Mouse (Mus musculus): ENCODE results near the gene Mgrn1. TPM values are rescaled to one million over a fixed set of nuclear protein-coding genes. Genes with fewer than 3 reads are reported as not detected.

The Mgrn1 gene
- total and polyA plus RNA-seq, 3 experiments, result 8.4 to 25.0 TPM; not detected in 1

GRCm38 (mm10) chr16:4907972-4908371, 21.9 kb downstream of the Mgrn1 start:
- no peak overlapping the region for H3K9ac ChIP-seq (ENCODE audit: control insufficient read depth, low read depth, low read length, poor library complexity, severe bottlenecking)

GRCm38 (mm10) chr16:4909745-4910144, 23.7 kb downstream of the Mgrn1 start:
- DNase-seq (ENCODE audit: low read depth, low spot score), result peak; percentile 63
- no peaks in the 10 kb centered on the region for H3K27me3 ChIP-seq (ENCODE audit: control insufficient read depth in 1 of 2, insufficient read depth in 2 of 2, low read length in 2 of 2)
- no peaks in the 10 kb centered on the region for H3K9me3 ChIP-seq (replicated peaks; ENCODE audit: insufficient read depth, low read length)
- H3K36me3 ChIP-seq (ENCODE audit: control insufficient read depth in 1 of 2, insufficient read depth in 2 of 2, low read length in 2 of 2), result no peaks in the 10 kb centered on the region; a peak in 1 of 4 replicates
- H3K79me2 ChIP-seq (ENCODE audit: control insufficient read depth, insufficient read depth, low read length, poor library complexity), result no peaks in the 10 kb centered on the region
- H3K4me1 ChIP-seq (ENCODE audit: control insufficient read depth in 1 of 2, insufficient read depth in 2 of 2, low read length in 2 of 2), result no peaks in the 10 kb centered on the region
- H3K4me3 ChIP-seq (ENCODE audit: control insufficient read depth in 1 of 2, insufficient read depth in 1 of 2, low read depth in 2 of 2, low read length in 2 of 2), result no peak overlapping the region
- TF ChIP-seq MAFK (IDR thresholded peaks at IDR 0.05; ENCODE audit: borderline replicate concordance, low read depth, low read length) (no peak), HCFC1 (IDR thresholded peaks at IDR 0.05; ENCODE audit: low read depth, low read length) (no peak), CTCF (IDR thresholded peaks at IDR 0.05 in 2 of 3, conservative IDR thresholded peaks at IDR 0.05 in 1 of 3; ENCODE audit: control insufficient read depth in 1 of 3, insufficient read depth in 1 of 3, low read depth in 2 of 3, low read length in 3 of 3, poor library complexity in 1 of 3, severe bottlenecking in 1 of 3) (peak; percentile 33 to 64 (median 54); a peak in 5 of 6 replicates), RAD21 (IDR thresholded peaks at IDR 0.05; ENCODE audit: low read depth, low read length) (peak; percentile 42), ELF1 (IDR thresholded peaks at IDR 0.05; ENCODE audit: low read depth, low read length) (no peak), E2F4 (IDR thresholded peaks at IDR 0.05; ENCODE audit: borderline replicate concordance, low read depth, low read length) (no peak), MYC (IDR thresholded peaks at IDR 0.05; ENCODE audit: low read depth, low read length) (no peak), SIN3A (IDR thresholded peaks at IDR 0.05; ENCODE audit: low read length) (no peak), NRF1 (IDR thresholded peaks at IDR 0.05; ENCODE audit: insufficient read depth, low read depth, low read length, poor library complexity, severe bottlenecking) (no peak), SMC3 (IDR thresholded peaks at IDR 0.05; ENCODE audit: low read depth, low read length) (peak; percentile 36; the same call in 1 of the 2 replicates), POLR2A (IDR thresholded peaks at IDR 0.05; ENCODE audit: control insufficient read depth in 1 of 2, insufficient read depth in 1 of 2, low read depth in 1 of 2, low read length in 2 of 2, poor library complexity in 1 of 2) (no peak), CHD1 (IDR thresholded peaks at IDR 0.05; ENCODE audit: low read depth, low read length) (no peak), USF2 (IDR thresholded peaks at IDR 0.05; ENCODE audit: borderline replicate concordance in 1 of 2, insufficient read depth in 1 of 2, low read depth in 1 of 2, low read length in 2 of 2) (no peak), POLR2AphosphoS2 (IDR thresholded peaks at IDR 0.05; ENCODE audit: low read length) (no peak), MYB (IDR thresholded peaks at IDR 0.05; ENCODE audit: low read depth, low read length) (no peak), ZKSCAN1 (IDR thresholded peaks at IDR 0.05; ENCODE audit: low read depth, low read length) (no peak), CHD2 (IDR thresholded peaks at IDR 0.05; ENCODE audit: low read length) (no peak), ZNF384 (IDR thresholded peaks at IDR 0.05; ENCODE audit: low read depth, low read length) (peak; percentile 39; the same call in 1 of the 2 replicates), JUND (IDR thresholded peaks at IDR 0.05; ENCODE audit: low read depth, low read length) (no peak)
- H3K27ac ChIP-seq (ENCODE audit: control insufficient read depth, low read depth, low read length), result no peak overlapping the region
- no peak overlapping the region for H3K9ac ChIP-seq (ENCODE audit: control insufficient read depth, low read depth, low read length, poor library complexity, severe bottlenecking)

More at GRCm38 (mm10) chr16:4907972-4908371, 21.9 kb downstream of the Mgrn1 start:
- Histone ChIP-seq H3K36me3 (ENCODE audit: control insufficient read depth in 1 of 2, insufficient read depth in 2 of 2, low read length in 2 of 2) (no peaks in the 10 kb centered on the region; a peak in 1 of 4 replicates), H3K4me1 (ENCODE audit: control insufficient read depth in 1 of 2, insufficient read depth in 2 of 2, low read length in 2 of 2) (no peaks in the 10 kb centered on the region), H3K27ac (ENCODE audit: control insufficient read depth, low read depth, low read length) (no peak overlapping the region), H3K27me3 (ENCODE audit: control insufficient read depth in 1 of 2, insufficient read depth in 2 of 2, low read length in 2 of 2) (no peaks in the 10 kb centered on the region), H3K9me3 (replicated peaks; ENCODE audit: insufficient read depth, low read length) (no peaks in the 10 kb centered on the region), H3K4me3 (ENCODE audit: control insufficient read depth in 1 of 2, insufficient read depth in 1 of 2, low read depth in 2 of 2, low read length in 2 of 2) (no peak overlapping the region), H3K79me2 (ENCODE audit: control insufficient read depth, insufficient read depth, low read length, poor library complexity) (no peaks in the 10 kb centered on the region)
- TF ChIP-seq TAL1 (IDR thresholded peaks at IDR 0.05; ENCODE audit: low read length) (no peak), JUND (IDR thresholded peaks at IDR 0.05; ENCODE audit: low read depth, low read length) (no peak), USF1 (IDR thresholded peaks at IDR 0.05; ENCODE audit: low read depth, low read length) (no peak), GATA1 (IDR thresholded peaks at IDR 0.05; ENCODE audit: low read depth, low read length) (no peak), POLR2AphosphoS5 (IDR thresholded peaks at IDR 0.05; ENCODE audit: borderline replicate concordance, low read depth, low read length) (no peak), RCOR1 (IDR thresholded peaks at IDR 0.05; ENCODE audit: low read depth, low read length) (no peak), NELFE (IDR thresholded peaks at IDR 0.05; ENCODE audit: low read depth, low read length) (no peak)
- peak; percentile 30 for DNase-seq (ENCODE audit: low read depth, low spot score)
